Mouse (Mus musculus): ENCODE data around the gene Mpp3. TPM values are rescaled to one million over a fixed set of nuclear protein-coding genes. Genes with fewer than 3 reads are reported as not detected.

Gene Mpp3
- polyA plus RNA-seq, 1 experiment from 2014 or later = 3.5 TPM

- Histone ChIP-seq H3K27me3 (ENCODE audit: insufficient read depth, low read length) (no peaks in the 10 kb centered on the region), H3K4me2 (ENCODE audit: low read length) (no peak overlapping the region), H3K9me3 (replicated peaks; ENCODE audit: low read length) (no peaks in the 10 kb centered on the region), H3K4me3 (replicated peaks; ENCODE audit: low read depth, low read length) (no peak overlapping the region), H3K4me1 (replicated peaks; ENCODE audit: insufficient read depth, low read length) (peaks cover 6% of the 10 kb centered on the region; the same call in 1 of the 2 replicates), H3K9ac (ENCODE audit: low read depth, low read length) (no peak overlapping the region), H3K27ac (no peak overlapping the region), H3K36me3 (ENCODE audit: insufficient read depth, low read length) (peaks cover 16% of the 10 kb centered on the region)
- 70% methylated on average over 9 of the region's 9 CpGs for WGBS
- no peak for TF ChIP-seq CTCF (IDR thresholded peaks at IDR 0.05; ENCODE audit: low read depth)
- DNase-seq (ENCODE audit: low spot score) (no peak), ATAC-seq (replicated peaks; ENCODE audit: low FRiP score, low read depth) (no peak)
Observed at GRCm38 (mm10) chr11:101973496-101973895, 54.8 kb downstream of the Mpp3 start.

- ATAC-seq (replicated peaks; ENCODE audit: low FRiP score, low read depth) (no peak), DNase-seq (ENCODE audit: low spot score) (no peak)
- Histone ChIP-seq H3K4me1 (replicated peaks; ENCODE audit: insufficient read depth, low read length) (no peaks in the 10 kb centered on the region; the same call in 1 of the 2 replicates), H3K36me3 (ENCODE audit: insufficient read depth, low read length) (peaks cover 16% of the 10 kb centered on the region), H3K27ac (no peak overlapping the region), H3K4me3 (replicated peaks; ENCODE audit: low read depth, low read length) (no peak overlapping the region), H3K9ac (ENCODE audit: low read depth, low read length) (no peak overlapping the region), H3K27me3 (ENCODE audit: insufficient read depth, low read length) (no peaks in the 10 kb centered on the region), H3K4me2 (ENCODE audit: low read length) (no peak overlapping the region), H3K9me3 (replicated peaks; ENCODE audit: low read length) (no peaks in the 10 kb centered on the region)
- no peak for TF ChIP-seq CTCF (IDR thresholded peaks at IDR 0.05; ENCODE audit: low read depth)
- WGBS = 89% methylated on average over 5 of the region's 5 CpGs
Observed at GRCm38 (mm10) chr11:101972651-101973050, 55.6 kb downstream of the Mpp3 start.

- no peak overlapping the region for H3K4me2 ChIP-seq (ENCODE audit: low read length)
- no peak overlapping the region for H3K9ac ChIP-seq (ENCODE audit: low read depth, low read length)
- H3K27me3 ChIP-seq (ENCODE audit: insufficient read depth, low read length) = no peaks in the 10 kb centered on the region
- no peaks in the 10 kb centered on the region for H3K4me1 ChIP-seq (replicated peaks; ENCODE audit: insufficient read depth, low read length)
- H3K4me3 ChIP-seq (replicated peaks; ENCODE audit: low read depth, low read length) = no peak overlapping the region
- no peak for ATAC-seq (replicated peaks; ENCODE audit: low FRiP score, low read depth)
- WGBS = 80% methylated on average over 3 of the region's 3 CpGs
- H3K27ac ChIP-seq = no peak overlapping the region
- H3K9me3 ChIP-seq (replicated peaks; ENCODE audit: low read length) = no peaks in the 10 kb centered on the region
- no peak for TF ChIP-seq CTCF (IDR thresholded peaks at IDR 0.05; ENCODE audit: low read depth)
- peaks cover 16% of the 10 kb centered on the region for H3K36me3 ChIP-seq (ENCODE audit: insufficient read depth, low read length)
- DNase-seq (ENCODE audit: low spot score) = no peak
Observed at GRCm38 (mm10) chr11:101972097-101972496, 56.2 kb downstream of the Mpp3 start.

GRCm38 (mm10) chr11:101971410-101971809 lies 56.9 kb downstream of the Mpp3 start:
- Histone ChIP-seq H3K27me3 (ENCODE audit: insufficient read depth, low read length) (no peaks in the 10 kb centered on the region), H3K4me3 (replicated peaks; ENCODE audit: low read depth, low read length) (no peak overlapping the region), H3K4me1 (replicated peaks; ENCODE audit: insufficient read depth, low read length) (0 out of 2 replicates have a peak, but pooled peaks cover 5% of the 10 kb centered on the region), H3K9me3 (replicated peaks; ENCODE audit: low read length) (no peaks in the 10 kb centered on the region), H3K27ac (no peak overlapping the region), H3K4me2 (ENCODE audit: low read length) (no peak overlapping the region), H3K9ac (ENCODE audit: low read depth, low read length) (no peak overlapping the region), H3K36me3 (ENCODE audit: insufficient read depth, low read length) (peaks cover 16% of the 10 kb centered on the region)
- DNase-seq (ENCODE audit: low spot score) (peak; percentile 29), ATAC-seq (replicated peaks; ENCODE audit: low FRiP score, low read depth) (no peak)
- WGBS = 57% methylated on average over 3 of the region's 3 CpGs
- TF ChIP-seq CTCF (IDR thresholded peaks at IDR 0.05; ENCODE audit: low read depth) = peak; percentile 78

- Histone ChIP-seq H3K9ac (ENCODE audit: low read depth, low read length) (no peak overlapping the region), H3K9me3 (replicated peaks; ENCODE audit: low read length) (no peaks in the 10 kb centered on the region), H3K4me3 (replicated peaks; ENCODE audit: low read depth, low read length) (no peak overlapping the region), H3K4me2 (ENCODE audit: low read length) (no peak overlapping the region), H3K4me1 (replicated peaks; ENCODE audit: insufficient read depth, low read length) (peaks cover 17% of the 10 kb centered on the region; the same call in 1 of the 2 replicates), H3K36me3 (ENCODE audit: insufficient read depth, low read length) (peaks cover 14% of the 10 kb centered on the region), H3K27ac (no peak overlapping the region), H3K27me3 (ENCODE audit: insufficient read depth, low read length) (peaks cover 4% of the 10 kb centered on the region)
- DNase-seq (ENCODE audit: low spot score) (no peak), ATAC-seq (replicated peaks; ENCODE audit: low FRiP score, low read depth) (no peak)
- 83% methylated on average over 13 of the region's 13 CpGs for WGBS
- no peak for TF ChIP-seq CTCF (IDR thresholded peaks at IDR 0.05; ENCODE audit: low read depth)
Observed at GRCm38 (mm10) chr11:101969835-101970234, 58.4 kb downstream of the Mpp3 start.

GRCm38 (mm10) chr11:101968791-101969190 lies 59.5 kb downstream of the Mpp3 start:
- Histone ChIP-seq H3K27ac (0 out of 2 replicates have a peak overlapping the region, but pooled peaks have one; percentile 3), H3K9ac (ENCODE audit: low read depth, low read length) (no peak overlapping the region), H3K4me1 (replicated peaks; ENCODE audit: insufficient read depth, low read length) (peaks cover 20% of the 10 kb centered on the region), H3K4me2 (ENCODE audit: low read length) (no peak overlapping the region), H3K9me3 (replicated peaks; ENCODE audit: low read length) (no peaks in the 10 kb centered on the region), H3K4me3 (replicated peaks; ENCODE audit: low read depth, low read length) (no peak overlapping the region), H3K36me3 (ENCODE audit: insufficient read depth, low read length) (0 out of 2 replicates have a peak, but pooled peaks cover 7% of the 10 kb centered on the region), H3K27me3 (ENCODE audit: insufficient read depth, low read length) (peaks cover 7% of the 10 kb centered on the region)
- 0% methylated on average over 5 of the region's 5 CpGs for WGBS
- TF ChIP-seq CTCF (IDR thresholded peaks at IDR 0.05; ENCODE audit: low read depth) = peak; percentile 99
- peak; percentile 97 for DNase-seq (ENCODE audit: low spot score)
- ATAC-seq (replicated peaks; ENCODE audit: low FRiP score, low read depth) = peak; percentile 65

- Histone ChIP-seq H3K9me3 (replicated peaks; ENCODE audit: low read length) (no peaks in the 10 kb centered on the region), H3K9ac (ENCODE audit: low read depth, low read length) (no peak overlapping the region), H3K4me1 (replicated peaks; ENCODE audit: insufficient read depth, low read length) (peaks cover 24% of the 10 kb centered on the region), H3K27ac (0 out of 2 replicates have a peak overlapping the region, but pooled peaks have one; percentile 3), H3K4me2 (ENCODE audit: low read length) (no peak overlapping the region), H3K27me3 (ENCODE audit: insufficient read depth, low read length) (peaks cover 12% of the 10 kb centered on the region), H3K36me3 (ENCODE audit: insufficient read depth, low read length) (0 out of 2 replicates have a peak, but pooled peaks cover 2% of the 10 kb centered on the region), H3K4me3 (replicated peaks; ENCODE audit: low read depth, low read length) (no peak overlapping the region)
- ATAC-seq (replicated peaks; ENCODE audit: low FRiP score, low read depth) (no peak), DNase-seq (ENCODE audit: low spot score) (no peak)
- 10% methylated on average over 7 of the region's 7 CpGs for WGBS
- TF ChIP-seq CTCF (IDR thresholded peaks at IDR 0.05; ENCODE audit: low read depth) = no peak
Observed at GRCm38 (mm10) chr11:101968311-101968710, 60.0 kb downstream of the Mpp3 start.
